Comparison of ENCODE assay signal across 8 mouse cellular contexts in the genomic region with DNA sequence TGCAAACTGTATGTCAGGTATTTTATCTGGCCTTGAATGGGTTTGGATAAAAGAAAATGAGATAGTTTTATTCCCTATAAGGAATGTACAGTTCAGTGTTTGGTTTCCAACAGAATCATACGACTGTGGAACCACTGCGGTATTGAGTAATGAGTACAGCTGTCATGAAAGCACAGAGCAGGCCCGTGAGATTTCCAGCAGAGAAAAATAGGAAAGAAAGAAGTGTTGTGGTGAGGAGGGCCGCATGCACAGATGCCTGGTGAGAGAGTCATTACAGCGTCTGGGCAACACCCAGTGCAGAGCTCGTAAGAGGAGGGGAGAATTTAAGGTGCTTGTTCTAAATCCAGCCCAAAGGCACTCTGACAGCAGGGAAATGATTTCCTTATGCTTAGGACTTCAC.
"Had no signal": no experiment of that assay in that cellular context is flagged by ENCODE, and none has a peak within 500 bp of the region (broad histone marks: within the 10 kb centered on the region; RNA-seq: fewer than 3 reads in every experiment).

No protein-coding gene starts in this region.

- H3K4me2 ChIP-seq: liver, embryonic 13.5 days; lung, embryonic 15.5 days; midbrain, embryonic 11.5 days; stomach, embryonic 15.5 days had no signal

- H3K27me3 ChIP-seq: liver, embryonic 13.5 days; lung, embryonic 15.5 days; megakaryocyte, embryonic 14.5 days; stomach, embryonic 15.5 days had no signal

- H3K4me1 ChIP-seq: liver, embryonic 13.5 days; stomach, embryonic 15.5 days had no signal

- H3K27ac ChIP-seq: kidney, postnatal 0 days; liver, embryonic 13.5 days; lung, embryonic 15.5 days; macrophage; stomach, embryonic 15.5 days had no signal

- H3K9ac ChIP-seq: liver, embryonic 13.5 days; liver, postnatal 0 days; lung, embryonic 15.5 days; stomach, embryonic 15.5 days had no signal

- H3K4me3 ChIP-seq: liver, embryonic 13.5 days; lung, embryonic 15.5 days; stomach, embryonic 15.5 days had no signal

- H3K9me3 ChIP-seq: liver, embryonic 13.5 days; lung, embryonic 15.5 days; megakaryocyte, embryonic 14.5 days; stomach, embryonic 15.5 days had no signal
